Mouse (Mus musculus) heart, postnatal 0 days (tissue): ENCODE measurements around the gene Mipol1. TPM values are rescaled to one million over a fixed set of nuclear protein-coding genes. Genes with fewer than 3 reads are reported as not detected.

Source experiments
- ATAC-seq: fragments of 200-750 bp; cut with Nextera tagmentation; 2 replicates; pipeline ENCODE4 v1.8.0; 2017; ENCODE audit warnings: low read depth, moderate number of reproducible peaks, moderate library complexity; ENCODE audit not compliant: insufficient read depth
- DNase-seq: peaks from one replicate; pipeline ENCODE4 v3.0.0-alpha.2; 2016; ENCODE audit warnings: low spot score
- H3K27ac ChIP-seq: fragments of 300-500 bp; sonication (generic); 2 replicates; pipeline ENCODE4 v1.5.1; 2014; ENCODE audit warnings: low read depth, mild to moderate bottlenecking
- H3K27me3 ChIP-seq: fragments of 300-500 bp; sonication (generic); 2 replicates; pipeline ENCODE4 v1.6.1; 2014; ENCODE audit warnings: low read length, mixed read lengths; ENCODE audit not compliant: control insufficient read depth, insufficient read depth
- H3K36me3 ChIP-seq: fragments of 300-500 bp; sonication (generic); replicated peaks from 2 replicates; pipeline ENCODE4 v1.6.1; 2014; ENCODE audit warnings: low read length, mixed read lengths; ENCODE audit not compliant: control insufficient read depth, insufficient read depth
- H3K4me1 ChIP-seq: fragments of 300-500 bp; sonication (generic); 2 replicates; pipeline ENCODE4 v1.6.1; 2014; ENCODE audit warnings: antibody characterized with exemption; ENCODE audit not compliant: control insufficient read depth, insufficient read depth
- H3K4me2 ChIP-seq: fragments of 300-500 bp; sonication (generic); 2 replicates; pipeline ENCODE4 v1.6.1; 2014; ENCODE audit warnings: low read depth, mild to moderate bottlenecking, low read length, moderate library complexity
- H3K4me3 ChIP-seq: fragments of 300-500 bp; sonication (generic); 2 replicates; pipeline ENCODE4 v1.5.1; 2014; ENCODE audit warnings: low read depth, low read length
- H3K9ac ChIP-seq: fragments of 300-500 bp; sonication (generic); replicated peaks from 2 replicates; pipeline ENCODE4 v1.6.1; 2014; ENCODE audit warnings: low read depth, low read length, mixed read lengths
- H3K9me3 ChIP-seq: fragments of 300-500 bp; sonication (generic); replicated peaks from 2 replicates; pipeline ENCODE4 v1.6.1; 2016; ENCODE audit warnings: low read length; ENCODE audit not compliant: control insufficient read depth
- CTCF ChIP-seq: IDR thresholded peaks from 2 replicates; pipeline ENCODE4 v1.5.1; 2016; ENCODE audit warnings: antibody characterized with exemption, control low read depth, low read depth
- EP300 ChIP-seq: IDR thresholded peaks from 2 replicates; pipeline ENCODE4 v1.6.1; 2016; ENCODE audit warnings: antibody characterized with exemption, low read depth
- WGBS: fragments of 180-500 bp; shearing (Covaris S2); extraction: QIAGEN DNeasy Blood & Tissue Kit; methylation state at CpG from one replicate; pipeline ENCODE4 v1.1.7; 2014; 5-methylcytosine and 5-hydroxymethylcytosine counted together
- polyA plus RNA-seq: library from polyadenylated mRNA; unstranded; fragments of >200 nt; fragmentation: Nextera tagmentation; extraction: Ambion mirVana; gene quantifications from 2 replicates; pipeline ENCODE4 v1.2.1, GENCODE M21; 2015
- total RNA-seq: library from RNA; depleted of rRNA; stranded (reverse); fragments of >200 nt; gene quantifications from 2 replicates; pipeline ENCODE4 v1.2.3, GENCODE M21; 2014; ENCODE audit warnings: low replicate concordance

The Mipol1 gene
- total and polyA plus RNA-seq, 2 experiments from 2014 or later, result 5.9 to 6.9 TPM

GRCm38 (mm10) chr12:57481823-57482222, 251.6 kb downstream of the Mipol1 start:
- DNase-seq, result no peak
- TF ChIP-seq CTCF (no peak), EP300 (no peak)
- 60% methylated on average over 2 of the region's 2 CpGs for WGBS

GRCm38 (mm10) chr12:57496347-57497119, 266.3 kb downstream of the Mipol1 start:
- no peak for DNase-seq
- TF ChIP-seq CTCF, result no peak
- TF ChIP-seq EP300, result no peak
- H3K27me3 ChIP-seq, result no peaks in the 10 kb centered on the region
- WGBS, result 66% methylated on average over 6 of the region's 6 CpGs
- H3K4me2 ChIP-seq, result no peak overlapping the region
- no peaks in the 10 kb centered on the region for H3K9me3 ChIP-seq
- ATAC-seq, result no peak
- no peaks in the 10 kb centered on the region for H3K36me3 ChIP-seq
- no peak overlapping the region for H3K9ac ChIP-seq
- no peaks in the 10 kb centered on the region for H3K4me1 ChIP-seq
- H3K4me3 ChIP-seq, result no peak overlapping the region
- H3K27ac ChIP-seq, result no peak overlapping the region

More at GRCm38 (mm10) chr12:57481823-57482222, 251.6 kb downstream of the Mipol1 start:
- Histone ChIP-seq H3K4me2 (no peak overlapping the region), H3K4me1 (no peaks in the 10 kb centered on the region), H3K27ac (no peak overlapping the region), H3K9ac (no peak overlapping the region), H3K9me3 (no peaks in the 10 kb centered on the region), H3K36me3 (no peaks in the 10 kb centered on the region), H3K27me3 (no peaks in the 10 kb centered on the region), H3K4me3 (no peak overlapping the region)
- no peak for ATAC-seq

GRCm38 (mm10) chr12:57500246-57500645, 270.0 kb downstream of the Mipol1 start:
- H3K9ac ChIP-seq, result no peak overlapping the region
- H3K27ac ChIP-seq, result no peak overlapping the region
- no peaks in the 10 kb centered on the region for H3K27me3 ChIP-seq
- H3K4me2 ChIP-seq, result no peak overlapping the region
- WGBS, result 79% methylated on average over 7 of the region's 7 CpGs
- H3K4me3 ChIP-seq, result no peak overlapping the region
- no peak for TF ChIP-seq CTCF
- TF ChIP-seq EP300, result no peak
- ATAC-seq, result no peak
- H3K4me1 ChIP-seq, result no peaks in the 10 kb centered on the region
- no peaks in the 10 kb centered on the region for H3K9me3 ChIP-seq
- no peaks in the 10 kb centered on the region for H3K36me3 ChIP-seq
- DNase-seq, result no peak

GRCm38 (mm10) chr12:57505329-57505728, 275.1 kb downstream of the Mipol1 start:
- ATAC-seq (no peak), DNase-seq (no peak)
- TF ChIP-seq EP300, result no peak
- no peak for TF ChIP-seq CTCF
- Histone ChIP-seq H3K9me3 (no peaks in the 10 kb centered on the region), H3K27me3 (no peaks in the 10 kb centered on the region), H3K9ac (no peak overlapping the region), H3K36me3 (no peaks in the 10 kb centered on the region), H3K4me3 (no peak overlapping the region), H3K4me2 (no peak overlapping the region), H3K4me1 (no peaks in the 10 kb centered on the region), H3K27ac (no peak overlapping the region)
- WGBS, result 68% methylated on average over 7 of the region's 7 CpGs

- Histone ChIP-seq H3K4me3 (no peak overlapping the region), H3K36me3 (no peaks in the 10 kb centered on the region), H3K27ac (no peak overlapping the region), H3K4me2 (no peak overlapping the region), H3K27me3 (no peaks in the 10 kb centered on the region), H3K9me3 (no peaks in the 10 kb centered on the region), H3K4me1 (no peaks in the 10 kb centered on the region), H3K9ac (no peak overlapping the region)
- ATAC-seq, result no peak
- 55% methylated on average over 11 of the region's 11 CpGs for WGBS
- TF ChIP-seq EP300, result no peak
- no peak for TF ChIP-seq CTCF
- no peak for DNase-seq
Measured at GRCm38 (mm10) chr12:57508938-57509337, 278.7 kb downstream of the Mipol1 start.

- Histone ChIP-seq H3K27ac (no peak overlapping the region), H3K27me3 (no peaks in the 10 kb centered on the region), H3K4me2 (no peak overlapping the region), H3K4me3 (no peak overlapping the region), H3K9ac (no peak overlapping the region), H3K36me3 (no peaks in the 10 kb centered on the region), H3K9me3 (no peaks in the 10 kb centered on the region), H3K4me1 (no peaks in the 10 kb centered on the region)
- no peak for TF ChIP-seq CTCF
- TF ChIP-seq EP300, result no peak
- ATAC-seq (no peak), DNase-seq (no peak)
- WGBS, result 68% methylated on average over 4 of the region's 4 CpGs
Measured at GRCm38 (mm10) chr12:57509726-57510125, 279.5 kb downstream of the Mipol1 start.
